8 mouse cellular contexts compared by ENCODE assay signal in genomic region chr9:66157958-66158830, GRCm38 (mm10). TPM values are rescaled to one million over a fixed set of nuclear protein-coding genes. Genes with fewer than 3 reads are reported as not detected.
DNase-seq lines count a peak whose midpoint lies in the region; ATAC-seq lines count a peak whose summit lies in the region.

TSS of gene Dapk2 (plus strand) at chr9:66158223.

- ATAC-seq in common myeloid progenitor, adult 5-6 weeks (replicated peaks; ENCODE audit: low read depth, poor library complexity, severe bottlenecking) = peak; percentile 70
- peak; percentile 76 for ATAC-seq in megakaryocyte progenitor cell, adult 5-6 weeks (replicated peaks; ENCODE audit: poor library complexity)

- intact Hi-C loops in left cerebral cortex, postnatal 10 days (cut with DNase I) = no loop called here

- DNase-seq in ZHBTc4 (ENCODE audit: low read depth, low spot score) = peak; percentile 93
- peak; percentile 95 for DNase-seq in gastrocnemius, postnatal 10 days
- DNase-seq in hindlimb bud, embryonic 11.5 days (ENCODE audit: extremely low spot score, low read depth, low spot score) = peak; percentile 16
- DNase-seq in left cerebral cortex, postnatal 10 days (ENCODE audit: extremely low spot score in 1 of 2, low spot score in 2 of 2) = peak; percentile 17 to 89
- peak; percentile 40 to 69 for DNase-seq in right cerebral cortex, postnatal 10 days (ENCODE audit: low spot score in 2 of 2)
- peak; percentile 93 for DNase-seq in urinary bladder, postnatal 25 days (ENCODE audit: low spot score)

RNA-seq across cellular contexts. Expression of gene Dapk2, which starts in this region (rescaled TPM):
- total RNA-seq in common myeloid progenitor, adult 5-6 weeks (2017) = 4.0 and 4.1 TPM in 2 replicates
- 10 to 100 TPM; 15.5 to 19.1 TPM for total RNA-seq in gastrocnemius, postnatal 10 days (2021)
- total RNA-seq in left cerebral cortex, postnatal 10 days (2021) = 1 to 10 TPM; 2.1 to 3.2 TPM
- total RNA-seq in megakaryocyte progenitor cell, adult 5-6 weeks (2015) = 0.84 and 0.90 TPM in 2 replicates
- total RNA-seq in megakaryocyte progenitor cell, adult 5-6 weeks (2017) = 0.83 and 2.5 TPM in 2 replicates

Comparison
In these comparisons a context has a peak if more than half of its experiments do, and no peak if none do; other contexts are left out.
1. Peak in every context shown above with its lines: DNase-seq and ATAC-seq.
2. DNase-seq: peak in every context shown above with its lines; median percentile 95 in gastrocnemius, postnatal 10 days; 93 in ZHBTc4; 93 in urinary bladder, postnatal 25 days; 54 in right cerebral cortex, postnatal 10 days; 53 in left cerebral cortex, postnatal 10 days; 16 in hindlimb bud, embryonic 11.5 days.